Mouse (Mus musculus) embryo, embryonic 10.5 days (tissue): ENCODE data around the gene Efl1.
A peak's percentile ranks its signal among the peaks of the same experiment; 100 is the strongest.

Experiments
- DNase-seq: peaks from one replicate; pipeline ENCODE4 v3.0.0-alpha.2; 2015; ENCODE audit warnings: low spot score

Efl1 gene

GRCm38 (mm10) chr7:82648353-82649080 lies at the start of gene Efl1, which contains the start of gene Saxo2:
Gene Efl1 (plus strand): TSS chr7:82648614.
Gene Saxo2 (minus strand): TSS chr7:82648528.
- peak; percentile 97 for DNase-seq

GRCm38 (mm10) chr7:82602008-82602407 lies 46.4 kb upstream of the Efl1 start:
- DNase-seq: no peak

GRCm38 (mm10) chr7:82605425-82605824 lies 43.0 kb upstream of the Efl1 start:
- no peak for DNase-seq

GRCm38 (mm10) chr7:82609629-82610028 lies 38.8 kb upstream of the Efl1 start:
- peak; percentile 30 for DNase-seq

- peak; percentile 74 for DNase-seq
These were observed 23.1 kb upstream of the Efl1 start for GRCm38 (mm10) chr7:82625342-82625741.

- DNase-seq: no peak
These were observed 1.2 kb upstream of the Efl1 start for GRCm38 (mm10) chr7:82647183-82647582.

- no peak for DNase-seq
These were observed 505 bp upstream of the Efl1 start for GRCm38 (mm10) chr7:82647909-82648308.

GRCm38 (mm10) chr7:82649081-82649445 lies 649 bp downstream of the Efl1 start:
- peak; percentile 3 for DNase-seq

- DNase-seq: no peak
These were observed 16.2 kb downstream of the Efl1 start for GRCm38 (mm10) chr7:82664604-82665003.

- no peak for DNase-seq
These were observed 27.6 kb downstream of the Efl1 start for GRCm38 (mm10) chr7:82676001-82676400.

GRCm38 (mm10) chr7:82676834-82677233 lies 28.4 kb downstream of the Efl1 start:
- DNase-seq: peak; percentile 25

GRCm38 (mm10) chr7:82679901-82680300 lies 31.5 kb downstream of the Efl1 start:
- DNase-seq: no peak

GRCm38 (mm10) chr7:82688736-82689135 lies 40.3 kb downstream of the Efl1 start:
- DNase-seq: peak; percentile 32

GRCm38 (mm10) chr7:82691021-82691738 lies 42.8 kb downstream of the Efl1 start:
- no peak for DNase-seq

GRCm38 (mm10) chr7:82697668-82698067 lies 49.3 kb downstream of the Efl1 start:
- peak; percentile 34 for DNase-seq

- no peak for DNase-seq
These were observed 50.6 kb downstream of the Efl1 start for GRCm38 (mm10) chr7:82698968-82699367.

GRCm38 (mm10) chr7:82702384-82703343 lies 54.2 kb downstream of the Efl1 start:
- DNase-seq: no peak

- DNase-seq: no peak
These were observed 60.8 kb downstream of the Efl1 start for GRCm38 (mm10) chr7:82709172-82709571.

- peak; percentile 89 for DNase-seq
These were observed 66.9 kb downstream of the Efl1 start for GRCm38 (mm10) chr7:82715210-82715911.

GRCm38 (mm10) chr7:82715912-82716601 lies 67.6 kb downstream of the Efl1 start:
- DNase-seq: peak; percentile 68

GRCm38 (mm10) chr7:82719285-82719684 lies 70.9 kb downstream of the Efl1 start:
- DNase-seq: peak; percentile 63
